Mouse (Mus musculus) embryo, embryonic 10 days (tissue): ENCODE measurements around the gene Robo4.

ENCODE experiments used
- DNase-seq: peaks from one replicate; pipeline ENCODE4 v3.0.0-alpha.2; 2015; ENCODE audit warnings: low spot score

Robo4 gene

DNA sequence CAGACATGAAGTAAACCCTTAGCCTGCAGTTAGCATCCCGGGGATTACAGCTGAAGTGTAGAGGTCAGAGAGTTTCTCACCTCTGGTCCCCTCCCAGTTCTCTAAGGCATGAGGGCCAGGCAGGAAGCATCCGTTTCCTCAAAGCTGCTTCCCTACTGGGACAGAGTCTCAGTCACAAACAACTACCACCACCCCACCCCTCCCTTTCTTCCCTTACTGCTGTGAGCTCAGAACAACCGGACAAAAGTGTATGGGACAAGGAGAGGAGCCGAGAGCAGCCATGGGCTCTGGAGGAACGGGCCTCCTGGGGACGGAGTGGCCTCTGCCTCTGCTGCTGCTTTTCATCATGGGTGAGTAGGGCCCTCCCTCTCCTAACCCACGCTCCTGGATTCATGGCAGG is at the start of gene Robo4:
Gene Robo4, plus strand, starts transcription at position 96 of the 400 bp plus-strand sequence.
- no peak for DNase-seq

DNA sequence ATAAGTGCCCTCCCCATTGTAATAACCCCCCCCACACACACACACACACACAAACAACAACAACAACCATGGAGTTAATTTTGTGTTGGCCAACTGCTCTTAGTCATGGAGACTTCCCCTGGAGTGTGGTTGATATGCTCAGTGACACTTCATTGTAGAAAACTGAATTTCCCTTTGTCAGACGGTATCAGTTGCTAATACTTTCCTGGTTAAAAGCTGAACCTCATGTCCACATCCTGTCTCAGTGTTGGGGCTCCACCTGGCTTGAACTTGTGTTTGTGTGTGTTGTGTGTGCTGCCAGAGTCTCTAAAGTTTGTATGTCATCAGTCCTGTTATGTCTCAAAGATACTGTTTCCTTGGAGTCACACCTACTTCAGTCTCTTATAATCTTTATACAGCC is 47.2 kb upstream of the Robo4 start:
- DNase-seq, result no peak

DNA sequence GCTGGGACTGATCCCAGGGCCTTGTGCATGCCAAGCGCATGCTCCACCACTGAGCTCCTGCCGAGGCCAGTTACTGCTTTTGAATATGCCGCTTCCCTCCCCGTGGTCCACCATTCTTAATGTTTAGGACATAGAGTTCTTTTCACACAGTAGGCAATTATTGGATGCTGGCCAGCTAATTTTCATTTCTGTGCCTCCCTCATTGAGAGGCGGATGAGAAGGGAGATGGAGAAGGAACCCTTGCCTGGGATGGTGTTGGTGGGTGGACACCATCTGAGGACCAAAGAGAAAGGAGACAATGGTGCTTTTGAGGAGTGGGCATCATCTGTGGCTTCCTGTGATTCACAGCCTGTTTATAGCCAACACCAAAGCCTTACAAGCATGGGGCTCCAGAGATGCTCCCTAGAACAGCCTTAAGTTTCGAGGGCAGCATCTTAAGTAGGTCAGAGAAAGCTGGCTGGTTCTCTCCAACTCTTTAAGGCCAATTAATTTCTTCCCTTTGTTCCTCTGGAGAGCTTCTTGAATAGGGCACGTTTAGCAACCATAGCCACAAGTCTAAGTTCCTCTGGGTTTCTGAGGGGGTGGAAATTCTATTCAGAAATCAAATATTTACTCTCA is 42.9 kb upstream of the Robo4 start:
- DNase-seq, result no peak

DNA sequence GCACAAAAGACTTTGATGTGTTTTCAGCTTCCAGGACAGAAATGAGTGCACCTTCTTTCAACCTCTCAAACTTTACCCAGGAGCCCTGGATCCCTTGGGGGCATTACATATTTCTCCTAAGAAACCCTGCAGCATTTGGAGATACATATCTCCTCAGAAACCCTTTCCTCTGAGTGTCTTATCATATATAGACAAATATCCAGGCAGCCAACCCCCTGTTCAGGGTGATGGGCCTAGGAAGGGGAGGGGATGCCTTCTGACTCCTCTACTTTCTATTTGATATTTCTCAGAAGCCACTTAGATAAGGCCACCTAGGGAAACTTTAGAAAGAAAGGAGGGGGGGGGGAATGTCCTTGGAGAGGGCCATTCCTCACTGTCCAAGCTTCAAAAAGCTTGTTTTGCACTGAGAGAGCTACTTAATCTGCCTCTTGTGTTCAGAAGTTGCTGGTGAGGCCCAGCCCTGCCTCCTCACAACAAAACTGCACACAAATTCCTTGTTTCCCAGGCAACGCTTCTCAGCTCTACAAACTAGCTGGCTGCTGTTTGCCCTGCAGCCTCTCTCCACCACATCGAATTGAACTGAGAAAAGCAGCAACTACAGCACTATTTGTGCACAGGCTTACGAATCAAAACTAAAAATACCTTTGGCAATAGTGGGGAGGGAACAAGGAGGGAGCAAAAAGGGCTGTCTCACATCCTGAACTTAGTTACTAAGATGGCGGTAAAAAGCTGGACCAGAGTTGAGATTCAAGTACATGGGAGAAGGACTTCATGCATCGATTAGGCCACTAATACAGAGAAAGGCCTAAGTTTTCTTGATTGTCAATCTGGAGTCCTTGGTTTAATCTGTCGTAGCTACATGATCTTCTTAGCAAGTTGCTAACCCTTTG is 42.1 kb upstream of the Robo4 start:
- DNase-seq, result peak; percentile 90

DNA sequence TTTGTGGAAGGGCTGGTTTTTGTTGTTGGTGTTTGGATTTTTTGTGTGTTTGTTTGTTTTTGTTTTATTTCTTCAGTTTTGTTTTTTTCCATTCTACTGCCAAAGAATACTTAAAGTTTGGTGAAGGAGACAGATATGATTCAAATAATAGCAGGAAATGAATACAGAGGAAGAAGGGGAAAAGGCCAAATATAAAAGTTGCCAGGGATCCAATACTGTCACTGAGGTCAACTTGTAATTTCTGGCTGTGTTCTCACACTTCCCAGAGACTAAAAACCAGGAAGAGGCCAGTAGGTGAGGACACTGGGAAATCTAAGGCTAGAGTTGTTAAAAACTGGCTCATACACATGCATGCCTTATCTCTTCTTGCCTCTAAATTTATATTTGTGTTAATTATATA is 39.6 kb upstream of the Robo4 start:
- DNase-seq, result no peak

DNA sequence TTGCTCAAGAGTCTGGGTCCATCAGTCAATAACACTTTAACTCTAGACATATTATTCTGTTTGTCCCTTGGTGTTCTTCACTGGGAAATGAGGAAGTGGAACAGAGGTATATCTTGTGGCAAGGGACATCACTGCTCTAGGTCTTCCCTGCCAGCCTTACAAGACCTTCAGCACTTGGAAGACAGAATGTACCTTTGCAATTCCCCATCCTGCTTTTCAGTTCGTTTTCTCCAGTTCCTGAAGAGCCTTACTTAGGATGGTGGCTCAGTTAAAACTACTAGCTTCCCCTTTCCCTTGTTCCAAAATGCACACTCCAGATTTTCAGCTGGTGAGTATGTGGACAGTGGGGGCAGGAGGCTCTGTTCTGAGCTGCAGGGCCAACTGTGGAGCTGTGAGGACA is 38.8 kb upstream of the Robo4 start:
- no peak for DNase-seq

DNA sequence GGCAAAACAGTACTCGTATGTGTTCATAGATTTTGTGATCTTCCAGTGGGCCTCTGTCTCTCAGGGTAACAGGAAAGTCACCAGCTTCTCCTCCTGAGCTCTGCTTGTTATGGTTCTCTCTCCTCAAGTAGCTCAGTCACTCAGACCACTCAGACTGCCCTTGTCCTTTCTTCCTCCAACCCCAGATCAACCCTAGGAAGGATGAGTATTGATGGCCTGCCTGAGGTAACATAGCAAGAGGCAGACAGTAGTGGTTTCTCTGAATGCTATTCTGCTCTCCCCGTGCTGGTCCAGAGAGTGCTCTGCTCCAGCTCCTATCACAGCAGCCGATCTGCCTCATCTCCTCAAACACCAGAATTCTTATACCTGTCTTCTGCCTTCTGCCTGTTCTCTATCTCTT is 38.1 kb upstream of the Robo4 start:
- no peak for DNase-seq

DNA sequence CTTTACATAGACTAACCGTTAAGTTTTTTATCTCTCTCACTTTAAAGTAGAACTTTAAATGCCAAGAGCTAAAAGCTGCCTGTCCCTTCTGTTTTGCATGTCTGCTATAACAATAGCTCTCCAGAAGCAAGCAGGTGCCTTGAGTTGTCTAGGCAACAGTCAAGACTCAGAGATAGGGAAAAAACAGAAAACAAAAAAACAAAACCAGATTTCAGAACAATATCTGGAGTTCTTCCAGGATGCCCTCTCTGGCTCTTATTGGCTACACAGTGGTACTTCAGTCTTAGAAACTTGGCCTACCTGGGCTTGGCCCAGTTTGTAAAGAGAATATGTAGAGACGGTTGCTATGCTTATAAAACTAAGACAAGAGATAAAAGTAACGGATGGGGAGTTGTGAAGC is 37.3 kb upstream of the Robo4 start:
- no peak for DNase-seq

DNA sequence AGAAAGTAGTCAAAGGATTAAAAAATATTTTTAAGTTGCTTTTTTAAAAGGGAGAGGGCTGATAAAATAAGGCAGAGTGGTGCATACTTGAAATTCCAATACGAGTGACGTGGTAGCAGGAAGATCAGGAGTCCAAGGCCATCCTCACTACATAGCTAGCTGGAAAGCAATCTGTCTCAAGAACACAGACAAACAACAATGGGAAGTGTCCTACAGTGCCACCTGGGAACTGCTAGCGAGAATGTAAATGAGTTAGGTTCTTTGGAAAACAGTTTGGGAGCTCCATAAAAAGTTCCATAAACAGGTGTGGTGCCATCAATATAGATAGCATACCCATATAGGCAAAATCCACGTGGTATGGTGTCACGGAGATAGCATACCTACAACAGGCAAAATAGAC is 36.0 kb upstream of the Robo4 start:
- no peak for DNase-seq

DNA sequence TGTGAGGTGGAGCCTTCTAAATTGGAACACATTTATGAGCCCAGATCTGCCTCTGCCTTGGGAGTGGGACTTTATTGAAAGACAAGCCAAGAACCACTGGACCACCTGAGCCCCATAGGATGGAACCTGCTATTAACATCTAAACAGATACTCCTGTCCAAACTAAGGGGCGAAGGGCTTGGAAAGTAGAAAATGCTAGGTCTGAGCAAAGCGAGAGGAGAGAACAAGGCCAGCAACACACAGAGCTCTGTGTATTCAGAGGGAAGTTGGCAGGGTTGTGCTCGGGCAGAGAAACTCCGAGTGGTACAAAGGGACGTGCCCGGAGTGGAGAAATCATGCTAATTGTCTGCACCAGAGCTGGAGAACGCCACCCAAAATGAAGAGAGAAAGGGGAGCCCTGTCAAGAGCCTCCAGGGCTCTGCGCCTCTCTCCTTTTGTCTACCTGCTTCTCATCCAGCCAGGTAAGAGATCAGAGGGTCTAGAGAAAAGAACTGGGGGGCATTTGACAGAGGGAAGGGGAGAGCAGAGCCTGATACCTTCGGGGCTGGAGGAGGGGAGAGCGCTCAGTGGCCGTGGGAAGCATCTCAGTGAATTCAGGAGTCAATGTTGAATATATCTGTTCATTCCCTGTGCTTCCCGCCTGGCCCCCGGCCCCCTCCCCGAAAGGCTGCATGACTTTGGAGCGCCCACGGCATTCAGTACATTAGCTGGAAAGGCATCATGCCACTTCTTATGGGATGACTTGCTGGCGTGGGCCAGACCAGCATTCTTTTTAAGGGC is 34.2 kb upstream of the Robo4 start, which contains the start of gene Hepacam:
Gene Hepacam, plus strand, starts transcription at position 51 of the 780 bp plus-strand sequence.
- DNase-seq, result no peak

DNA sequence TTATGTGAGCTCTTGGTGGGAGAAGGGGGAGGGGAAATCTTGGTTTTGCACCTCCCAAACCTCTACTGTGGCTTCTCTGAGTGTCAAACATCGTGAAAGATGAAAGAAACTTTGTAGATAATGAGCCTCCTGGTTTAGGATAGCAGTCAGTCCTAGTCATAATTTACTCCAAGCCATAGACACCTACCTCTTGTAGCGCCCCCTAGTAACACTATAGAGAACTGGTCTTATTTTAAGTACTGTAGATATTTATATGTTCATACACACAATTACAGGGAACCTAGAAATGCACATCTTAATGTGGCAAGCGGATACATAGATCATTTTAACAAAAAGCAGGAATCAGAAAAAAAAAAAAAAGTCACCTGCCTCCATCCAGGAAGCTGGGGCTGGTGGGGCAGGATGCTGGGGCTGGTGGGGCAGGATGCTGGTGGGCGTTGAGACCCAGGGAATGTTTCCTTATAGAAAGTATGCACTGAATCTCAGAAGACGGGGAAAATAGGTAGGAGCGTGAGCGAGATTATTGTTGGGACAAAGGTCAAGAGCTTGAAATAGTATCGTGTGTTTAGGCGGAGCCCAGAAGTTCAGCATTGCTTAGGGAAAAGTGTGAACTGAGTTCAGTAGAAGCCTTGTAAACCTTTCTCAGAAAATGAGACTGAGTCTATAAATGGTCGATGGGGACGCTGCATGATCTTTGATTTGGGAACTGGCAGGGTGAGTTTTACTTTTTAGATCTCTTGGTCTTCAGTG is 33.4 kb upstream of the Robo4 start:
- no peak for DNase-seq

DNA sequence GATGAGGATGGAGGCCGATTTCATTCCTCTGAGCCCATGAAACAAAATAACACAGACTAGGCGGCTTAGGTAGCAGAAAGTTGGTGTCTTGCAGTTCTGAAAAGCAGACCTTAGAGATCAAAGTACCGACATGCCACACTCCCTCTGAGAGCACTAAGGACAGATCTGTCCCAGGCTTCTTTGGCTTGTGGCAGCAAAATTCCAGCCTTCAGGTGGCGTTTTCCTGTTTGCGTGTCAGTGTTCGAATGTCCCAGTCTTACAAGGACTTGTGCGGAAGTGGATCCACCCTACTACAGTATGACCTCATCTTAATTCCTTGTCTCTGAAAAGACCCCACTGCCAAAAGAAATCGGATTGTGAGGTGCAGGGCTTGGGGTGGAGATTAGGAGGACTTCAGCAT is 32.8 kb upstream of the Robo4 start:
- no peak for DNase-seq

DNA sequence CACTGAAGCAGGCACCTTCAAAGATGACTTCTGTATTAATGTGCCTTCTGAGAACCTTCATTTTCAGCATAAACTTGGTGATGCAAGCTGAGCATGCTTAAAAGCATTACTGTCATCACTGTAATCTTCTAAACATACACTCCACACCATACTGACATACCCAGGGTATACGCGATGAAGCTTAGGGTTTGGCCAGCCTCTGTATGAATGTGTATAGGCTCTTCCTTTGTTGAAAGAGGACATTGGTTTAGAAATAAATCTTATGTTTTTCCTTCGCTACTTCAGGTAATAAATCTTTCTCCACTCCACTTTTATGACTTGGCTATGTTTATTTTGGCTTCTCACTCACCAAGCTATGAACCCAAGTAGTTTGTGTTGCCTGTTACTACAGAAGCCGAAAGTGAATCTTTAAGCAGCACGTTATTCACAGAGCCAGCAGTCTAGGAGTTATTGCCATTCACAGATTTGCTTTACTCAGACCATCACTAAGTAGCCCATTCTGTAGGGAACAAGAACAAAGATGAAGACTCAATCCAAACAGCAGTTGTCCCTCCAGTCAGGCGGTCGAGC is 30.4 kb upstream of the Robo4 start:
- no peak for DNase-seq

DNA sequence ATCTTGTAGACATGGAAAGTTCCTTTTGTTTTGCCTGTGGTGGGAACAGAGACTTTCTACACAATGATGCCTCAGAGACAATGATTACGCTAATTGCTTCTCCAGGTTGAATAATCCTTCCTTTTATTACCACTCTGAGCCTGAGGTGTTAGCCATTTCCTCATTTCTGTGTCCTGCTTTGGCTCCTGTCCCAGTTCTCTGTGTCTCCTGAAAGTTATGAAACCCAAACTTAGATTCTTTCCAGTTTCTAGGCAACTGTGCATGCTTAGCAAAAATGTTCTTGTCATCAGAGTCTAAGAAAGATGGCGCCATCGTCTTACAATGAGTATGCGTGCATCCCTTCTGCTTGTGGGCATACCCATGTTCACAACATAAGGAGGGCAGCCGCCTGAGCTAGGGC is 26.0 kb upstream of the Robo4 start:
- DNase-seq, result no peak

DNA sequence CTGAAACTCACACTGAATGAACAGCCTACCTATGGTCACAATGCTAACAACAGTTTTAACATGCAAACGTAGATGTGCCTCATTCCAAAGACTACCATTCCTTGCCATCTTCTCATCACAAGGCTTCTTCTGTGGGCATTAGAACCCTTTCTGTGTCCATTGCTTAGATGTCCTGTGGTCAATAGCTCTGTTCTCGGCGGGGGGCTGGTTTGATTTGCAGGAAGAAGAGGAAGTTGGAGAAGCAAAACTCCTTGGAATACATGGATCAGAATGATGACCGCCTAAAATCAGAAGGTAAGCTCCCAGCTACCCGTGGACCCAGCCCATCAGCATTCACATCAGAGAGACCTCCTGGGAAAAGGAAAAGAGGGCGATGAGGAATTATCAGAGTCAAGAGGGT is 18.5 kb upstream of the Robo4 start:
- no peak for DNase-seq

DNA sequence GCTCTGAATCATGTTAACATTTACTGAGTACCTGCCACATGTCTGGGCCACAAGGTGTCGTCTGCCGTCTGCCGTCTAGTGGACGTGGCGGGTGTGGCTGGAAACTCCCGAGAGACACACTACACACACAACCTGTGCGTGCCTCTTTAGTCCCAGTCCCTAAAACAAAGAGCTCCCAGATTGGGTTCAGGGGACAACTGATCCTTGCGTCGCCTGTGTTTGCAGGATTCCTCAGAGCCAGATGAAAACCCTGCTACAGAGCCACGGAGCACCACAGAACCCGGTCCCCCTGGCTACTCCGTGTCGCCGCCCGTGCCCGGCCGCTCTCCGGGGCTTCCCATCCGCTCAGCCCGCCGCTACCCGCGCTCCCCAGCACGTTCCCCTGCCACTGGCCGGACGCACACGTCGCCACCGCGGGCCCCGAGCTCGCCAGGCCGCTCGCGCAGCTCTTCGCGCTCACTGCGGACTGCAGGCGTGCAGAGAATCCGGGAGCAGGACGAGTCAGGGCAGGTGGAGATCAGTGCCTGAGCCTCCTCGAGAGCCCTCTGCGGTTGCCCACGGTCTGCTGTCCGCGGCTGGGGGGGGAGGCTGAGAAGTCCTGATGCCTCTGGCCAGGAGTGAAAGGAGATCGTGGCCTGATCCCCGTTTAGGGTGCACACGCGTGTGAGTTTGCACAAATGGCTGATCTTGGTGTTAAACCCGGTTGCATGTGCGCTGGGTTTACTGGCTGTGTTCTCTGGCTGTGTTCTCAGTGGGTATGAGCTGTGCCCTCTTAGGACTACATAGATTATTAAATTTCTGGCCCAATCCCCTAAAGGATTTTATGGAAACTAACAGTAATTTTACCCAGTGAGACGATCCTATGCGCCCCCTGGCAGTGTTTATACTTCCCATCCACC is 17.2 kb upstream of the Robo4 start:
- DNase-seq, result peak; percentile 77

DNA sequence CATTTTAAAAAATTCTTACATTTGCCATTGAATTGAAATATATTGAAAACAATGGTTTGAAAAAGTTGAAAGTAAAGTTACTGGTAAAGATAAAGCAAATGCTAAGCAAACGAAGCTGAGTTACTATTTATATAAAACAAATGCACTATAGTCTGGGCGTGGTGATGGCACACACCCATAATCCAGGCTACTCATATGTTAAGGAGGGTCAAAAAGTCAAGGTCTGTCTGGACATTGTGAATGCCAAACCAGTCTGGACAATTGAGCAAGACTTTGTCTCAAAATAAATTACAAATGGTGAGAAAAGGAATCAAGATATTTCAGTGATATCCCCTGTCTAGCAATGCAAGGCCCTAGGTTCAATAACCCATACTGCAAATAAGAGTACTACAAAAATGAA is 10.8 kb upstream of the Robo4 start:
- DNase-seq, result no peak

DNA sequence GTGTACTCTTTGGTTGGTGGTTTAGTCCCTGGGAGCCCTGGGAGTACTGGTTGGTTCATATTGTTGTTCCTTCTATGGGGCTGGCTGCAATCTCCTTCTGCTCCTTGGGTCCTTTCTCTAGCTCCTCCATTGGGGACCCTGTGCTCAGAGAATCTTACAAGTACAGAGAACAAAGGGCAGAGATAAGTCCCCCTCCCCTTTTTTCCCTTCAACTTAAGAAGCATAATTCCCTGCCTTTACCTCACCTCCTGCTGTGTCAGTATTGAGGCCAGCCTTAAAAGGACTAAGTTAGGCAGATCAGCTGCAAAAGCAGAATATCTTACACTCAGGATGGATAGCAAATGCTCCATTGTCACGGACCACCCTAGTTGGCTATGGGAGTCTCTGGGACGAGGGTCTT is 9.6 kb upstream of the Robo4 start:
- DNase-seq, result no peak

DNA sequence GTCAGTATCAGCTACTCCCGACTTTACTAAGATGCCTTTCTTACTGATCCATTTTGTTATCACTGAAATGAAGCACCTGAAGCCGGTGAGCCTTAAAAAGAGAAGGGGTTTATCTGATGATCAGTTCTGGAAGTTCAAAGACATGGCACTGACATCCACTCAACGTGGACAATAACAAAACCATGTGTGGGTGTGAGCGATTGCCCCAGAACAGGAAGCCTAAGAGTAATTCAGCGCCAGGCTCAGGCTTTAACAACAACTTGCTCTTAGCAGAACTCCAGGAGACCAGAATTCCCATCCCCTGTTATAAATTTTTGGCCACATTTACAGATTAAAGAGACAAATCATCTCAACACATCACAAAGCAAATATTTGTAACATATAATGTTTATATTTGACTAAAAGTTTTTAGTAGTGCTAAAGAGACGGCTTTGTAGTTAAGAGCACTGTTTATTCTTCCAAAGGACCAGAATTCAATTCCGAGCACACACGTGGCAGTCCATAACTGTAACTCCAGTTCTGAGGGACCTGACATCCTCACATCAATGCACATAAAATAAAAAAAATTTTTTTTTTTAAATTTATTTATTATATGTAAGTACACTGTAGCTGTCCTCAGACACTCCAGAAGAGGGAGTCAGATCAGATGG is 8.1 kb upstream of the Robo4 start:
- no peak for DNase-seq

DNA sequence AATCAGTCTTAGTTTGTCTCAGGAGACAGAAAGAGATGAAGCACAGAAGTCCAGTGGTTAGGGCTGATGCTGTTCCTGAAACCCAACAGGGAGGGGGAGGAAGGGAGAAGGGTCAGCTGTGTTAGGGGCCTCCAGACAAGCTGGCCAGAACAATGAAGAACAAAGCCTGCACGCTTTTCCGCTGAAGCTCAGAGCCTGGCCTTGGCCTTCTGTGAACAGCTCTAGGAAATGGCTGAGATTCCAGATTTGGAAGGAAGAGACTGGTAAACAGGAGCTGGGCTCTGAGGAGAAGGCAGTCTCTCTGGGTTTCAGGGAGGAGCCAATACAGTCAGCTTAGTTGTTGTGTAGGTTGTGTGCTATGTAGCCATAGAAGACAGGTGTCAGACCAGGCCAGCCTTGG is 1.1 kb upstream of the Robo4 start:
- DNase-seq, result no peak
